Mouse (Mus musculus) urinary bladder, postnatal 14 days (tissue): ENCODE data around the gene Arrdc1.
A peak's percentile ranks its signal among the peaks of the same experiment; 100 is the strongest.

ENCODE experiments used
- DNase-seq: peaks from one replicate; pipeline ENCODE4 v3.0.0; 2021; ENCODE audit warnings: low spot score

Arrdc1 gene

DNA sequence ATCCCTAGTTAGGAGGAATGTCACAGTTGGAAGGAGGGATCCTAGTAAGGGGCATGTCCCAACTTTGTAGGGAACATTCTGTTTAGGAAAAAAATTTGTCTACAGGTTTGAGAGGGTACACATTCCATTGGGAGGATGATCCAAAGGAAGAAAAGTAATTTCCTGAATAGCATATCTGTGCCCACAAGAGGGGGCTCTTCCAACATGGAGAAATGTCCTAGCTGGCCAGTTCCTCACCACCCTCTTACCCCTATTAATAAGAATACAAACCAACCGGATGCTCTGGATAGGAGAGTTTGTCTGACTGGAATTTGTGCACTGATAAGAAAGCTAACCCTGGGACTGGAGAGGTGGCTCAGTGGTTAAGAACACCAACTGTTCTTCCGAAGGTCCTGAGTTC is 11.5 kb downstream of the Arrdc1 start:
- no peak for DNase-seq

GRCm38 (mm10) chr2:24919839-24920175 is 15.2 kb downstream of the Arrdc1 start:
- DNase-seq: no peak

GRCm38 (mm10) chr2:24918930-24919838 is 15.9 kb downstream of the Arrdc1 start, which contains the start of gene Ehmt1:
Gene Ehmt1 (minus strand): TSS chr2:24919614.
- DNase-seq: peak; percentile 95

DNA sequence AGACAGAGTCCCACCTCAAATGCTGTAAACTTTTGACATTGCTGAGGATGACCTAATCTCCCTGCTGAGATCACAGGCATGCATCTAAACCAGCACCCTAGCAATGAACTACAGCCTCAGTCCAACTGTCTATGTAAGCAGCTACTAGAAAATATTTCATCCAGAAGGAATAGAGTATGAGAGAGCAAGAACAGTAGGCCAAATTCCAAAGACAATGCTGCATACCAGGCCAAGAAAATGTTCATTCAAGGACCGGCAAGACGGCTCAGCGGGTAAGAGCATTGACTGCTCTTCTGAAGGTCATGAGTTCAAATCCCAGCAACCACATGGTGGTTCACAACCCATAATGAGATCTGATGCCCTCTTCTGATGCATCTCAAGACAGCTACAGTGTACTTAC is 20.3 kb downstream of the Arrdc1 start:
- no peak for DNase-seq

DNA sequence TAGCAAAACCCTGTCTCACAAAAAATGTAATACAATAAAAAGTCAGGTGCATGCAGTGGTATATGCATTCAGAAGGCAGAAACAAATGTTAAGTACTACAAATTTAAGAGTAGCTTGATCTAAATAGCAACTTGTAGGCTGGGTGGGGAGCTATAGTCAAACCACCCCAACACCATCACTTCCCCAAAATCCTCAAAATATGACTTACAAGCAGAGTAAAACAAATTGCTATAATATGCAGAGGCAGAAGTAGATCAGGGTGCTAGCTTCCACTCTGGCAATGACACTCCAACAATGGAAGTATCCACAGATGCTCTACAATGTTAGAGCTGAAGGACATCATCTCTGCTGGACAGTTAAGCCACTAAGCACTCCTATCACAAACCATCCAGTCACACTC is 22.5 kb downstream of the Arrdc1 start:
- no peak for DNase-seq

DNA sequence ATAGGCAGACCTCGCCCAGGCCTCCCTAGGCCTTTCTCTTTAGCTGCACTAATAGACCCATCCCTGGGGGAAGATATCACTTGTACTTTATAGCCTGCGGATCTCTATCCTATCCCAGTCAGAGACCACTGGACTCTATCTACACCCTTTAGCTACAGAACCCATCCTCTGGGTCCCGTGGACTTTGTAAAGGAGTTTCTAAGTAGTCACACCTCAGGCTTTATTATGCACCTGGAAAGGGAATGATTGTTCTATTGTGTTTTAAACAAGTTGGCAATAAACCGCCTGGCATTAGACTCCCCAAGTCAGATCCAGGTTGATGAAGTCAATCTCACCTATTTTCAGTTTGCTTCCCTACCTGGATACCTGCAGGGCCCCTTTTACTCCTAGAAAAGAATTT is 22.9 kb downstream of the Arrdc1 start:
- DNase-seq: no peak

GRCm38 (mm10) chr2:24910481-24910880 is 24.6 kb downstream of the Arrdc1 start:
- no peak for DNase-seq

GRCm38 (mm10) chr2:24905653-24906155 is 29.3 kb downstream of the Arrdc1 start:
- no peak for DNase-seq

DNA sequence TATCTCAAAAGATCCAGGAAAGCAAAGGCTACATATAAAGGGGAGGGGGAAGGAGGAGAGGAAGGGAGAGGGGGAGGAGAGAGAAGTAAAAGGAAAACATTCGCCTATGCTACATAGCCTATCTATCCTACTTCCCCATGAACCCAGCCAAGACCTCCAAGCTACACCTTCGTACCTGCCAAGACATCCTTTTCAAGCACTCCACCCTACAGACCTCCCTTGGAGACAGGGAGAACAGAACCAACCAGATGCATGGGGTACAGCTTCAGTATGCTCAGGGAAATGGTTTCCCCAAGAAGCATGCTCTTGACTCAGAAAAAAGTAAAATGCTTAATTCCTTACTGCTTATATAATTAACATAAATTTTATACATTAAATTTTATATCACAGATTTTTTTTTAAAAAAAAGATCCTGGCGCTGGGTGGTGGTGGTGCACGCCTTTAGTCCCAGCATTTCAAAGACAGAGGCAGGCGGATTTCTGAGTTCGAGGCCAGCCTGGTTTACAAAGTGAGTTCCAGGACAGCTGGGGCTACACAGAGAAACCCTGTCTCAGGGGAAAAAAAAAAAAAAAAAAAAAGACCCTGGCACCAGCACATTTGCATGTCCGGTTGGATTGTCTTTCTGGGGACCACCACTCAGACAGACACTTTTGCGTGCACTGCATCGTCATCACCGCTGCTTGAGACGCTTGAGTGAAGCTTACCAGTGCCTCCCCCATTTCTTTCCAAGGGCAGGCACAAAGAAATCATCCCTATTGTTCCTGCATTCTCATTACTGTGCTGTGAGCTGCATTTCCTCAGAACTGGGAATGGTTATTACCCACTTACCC is 30.0 kb downstream of the Arrdc1 start:
- no peak for DNase-seq

GRCm38 (mm10) chr2:24902999-24903398 is 32.1 kb downstream of the Arrdc1 start:
- DNase-seq: no peak

- no peak for DNase-seq
Measured at GRCm38 (mm10) chr2:24901055-24901454, 34.0 kb downstream of the Arrdc1 start.

- DNase-seq: no peak
Measured at GRCm38 (mm10) chr2:24899292-24899691, 35.8 kb downstream of the Arrdc1 start.

GRCm38 (mm10) chr2:24896761-24897160 is 38.3 kb downstream of the Arrdc1 start:
- no peak for DNase-seq

- DNase-seq: no peak
Measured at GRCm38 (mm10) chr2:24894211-24894610, 40.8 kb downstream of the Arrdc1 start.

- no peak for DNase-seq
Measured at GRCm38 (mm10) chr2:24892318-24892717, 42.7 kb downstream of the Arrdc1 start.

DNA sequence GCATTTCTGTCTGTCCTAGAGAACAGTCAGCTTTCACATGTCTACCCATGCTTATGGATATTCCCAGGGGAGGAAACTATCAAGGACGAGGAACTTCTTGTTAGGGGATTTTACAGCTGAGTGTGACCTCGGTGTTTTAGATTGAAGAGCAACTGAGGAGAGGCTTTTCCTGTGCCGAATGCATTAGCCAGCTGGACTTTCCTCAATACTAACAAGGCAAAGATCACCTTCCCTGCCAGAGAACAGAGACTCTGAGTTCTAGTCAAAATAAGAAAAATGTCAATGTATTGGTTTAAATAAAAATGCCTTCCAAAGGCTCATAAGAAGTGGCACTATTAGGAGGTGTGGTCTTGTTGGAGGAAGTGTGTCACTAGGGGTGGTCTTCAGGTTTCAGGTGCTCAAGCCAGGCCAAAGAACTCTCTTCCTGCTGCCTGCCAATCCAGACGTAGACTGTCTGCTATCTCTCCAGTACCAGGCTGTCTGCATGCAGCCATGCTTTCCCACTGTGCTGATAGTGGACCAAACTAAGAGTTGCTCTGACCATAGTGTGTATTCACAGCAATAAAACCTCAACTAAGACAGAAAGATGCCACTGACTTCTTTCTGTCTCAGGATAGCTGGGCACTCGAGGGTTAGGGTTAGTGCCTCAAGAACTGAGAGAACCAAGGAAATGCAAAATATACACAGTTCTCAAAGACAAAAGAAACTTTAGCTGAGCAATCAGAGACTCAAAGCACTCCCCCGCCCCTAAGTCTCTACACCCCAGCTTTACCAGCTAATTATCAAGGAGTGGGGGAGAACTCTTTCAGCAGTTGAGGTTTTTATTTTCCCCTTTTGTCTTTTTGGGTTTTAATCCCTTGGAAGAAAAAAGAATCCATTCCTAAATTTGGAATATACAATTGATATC is 44.3 kb downstream of the Arrdc1 start:
- DNase-seq: no peak

GRCm38 (mm10) chr2:24888895-24889294 is 46.2 kb downstream of the Arrdc1 start:
- no peak for DNase-seq

GRCm38 (mm10) chr2:24880686-24881085 is 54.4 kb downstream of the Arrdc1 start:
- DNase-seq: no peak
